Mouse (Mus musculus): ENCODE measurements around the gene Ccr9.

DNA sequence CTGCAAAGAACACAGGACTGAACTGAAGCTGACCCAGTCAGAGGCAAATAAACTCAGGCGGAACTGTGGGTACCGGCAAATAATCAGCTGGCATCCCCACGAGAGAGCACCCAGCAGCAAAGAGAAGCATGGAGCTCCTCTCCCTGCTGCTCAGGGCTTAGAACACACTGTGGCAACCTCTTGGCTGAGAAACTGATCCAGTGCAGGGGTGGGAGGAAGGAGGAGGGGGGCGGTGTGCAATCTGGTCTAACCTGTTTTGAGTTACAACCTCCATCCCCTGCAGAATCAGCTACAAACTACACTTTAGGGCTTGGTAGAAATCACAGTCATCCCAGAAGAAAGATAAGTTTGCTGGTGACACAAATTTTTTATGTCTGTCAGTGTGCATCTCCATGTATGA, 26.9 kb upstream of the Ccr9 start:
- TF ChIP-seq CTCF (IDR thresholded peaks at IDR 0.05; ENCODE audit: low read depth) (no peak), EP300 (optimal IDR thresholded peaks at IDR 0.05) (no peak)

All from stomach, postnatal 0 days (tissue).